Mouse (Mus musculus): ENCODE data around the gene Sprr2k. TPM values are rescaled to one million over a fixed set of nuclear protein-coding genes. Genes with fewer than 3 reads are reported as not detected.

Gene Sprr2k
- total and polyA plus RNA-seq, 3 experiments, result not detected

Other genes with a start within 250 kb of the Sprr2k start
- not detected in 2 replicates for gene Sprr2a1, start 216.8 kb upstream of the Sprr2k start, total RNA-seq (2012; rRNA removed)
- gene Sprr2a1, start 216.8 kb upstream of the Sprr2k start, polyA plus RNA-seq (2012; ENCODE audit: insufficient read depth in 1 of 2, insufficient read length in 2 of 2, low read depth in 1 of 2, low replicate concordance in 2 of 2, missing spikeins in 1 of 2), result not detected
- gene Sprr2a2, start 216.7 kb upstream of the Sprr2k start, total RNA-seq (2012; rRNA removed), result 0.04 TPM in 1 of 2 replicates, not detected in the other
- gene Sprr2a2, start 216.7 kb upstream of the Sprr2k start, polyA plus RNA-seq (2012; ENCODE audit: insufficient read depth in 1 of 2, insufficient read length in 2 of 2, low read depth in 1 of 2, low replicate concordance in 2 of 2, missing spikeins in 1 of 2), result not detected
- not detected in 2 replicates for gene Sprr2a3, start 147.2 kb upstream of the Sprr2k start, total RNA-seq (2012; rRNA removed)
- not detected for gene Sprr2a3, start 147.2 kb upstream of the Sprr2k start, polyA plus RNA-seq (2012; ENCODE audit: insufficient read depth in 1 of 2, insufficient read length in 2 of 2, low read depth in 1 of 2, low replicate concordance in 2 of 2, missing spikeins in 1 of 2)
- gene Sprr2b, start 116.0 kb upstream of the Sprr2k start, total RNA-seq (2012; rRNA removed), result not detected in 2 replicates
- not detected for gene Sprr2b, start 116.0 kb upstream of the Sprr2k start, polyA plus RNA-seq (2012; ENCODE audit: insufficient read depth in 1 of 2, insufficient read length in 2 of 2, low read depth in 1 of 2, low replicate concordance in 2 of 2, missing spikeins in 1 of 2)
- not detected in 2 replicates for gene Sprr2d, start 93.4 kb upstream of the Sprr2k start, total RNA-seq (2012; rRNA removed)
- not detected for gene Sprr2d, start 93.4 kb upstream of the Sprr2k start, polyA plus RNA-seq (2012; ENCODE audit: insufficient read depth in 1 of 2, insufficient read length in 2 of 2, low read depth in 1 of 2, low replicate concordance in 2 of 2, missing spikeins in 1 of 2)
- not detected in 2 replicates for gene Sprr2e, start 80.4 kb upstream of the Sprr2k start, total RNA-seq (2012; rRNA removed)
- not detected for gene Sprr2e, start 80.4 kb upstream of the Sprr2k start, polyA plus RNA-seq (2012; ENCODE audit: insufficient read depth in 1 of 2, insufficient read length in 2 of 2, low read depth in 1 of 2, low replicate concordance in 2 of 2, missing spikeins in 1 of 2)
- not detected in 2 replicates for gene Sprr2f, start 67.4 kb upstream of the Sprr2k start, total RNA-seq (2012; rRNA removed)
- not detected for gene Sprr2f, start 67.4 kb upstream of the Sprr2k start, polyA plus RNA-seq (2012; ENCODE audit: insufficient read depth in 1 of 2, insufficient read length in 2 of 2, low read depth in 1 of 2, low replicate concordance in 2 of 2, missing spikeins in 1 of 2)
- not detected in 2 replicates for gene Sprr2h, start 46.9 kb upstream of the Sprr2k start, total RNA-seq (2012; rRNA removed)
- not detected for gene Sprr2h, start 46.9 kb upstream of the Sprr2k start, polyA plus RNA-seq (2012; ENCODE audit: insufficient read depth in 1 of 2, insufficient read length in 2 of 2, low read depth in 1 of 2, low replicate concordance in 2 of 2, missing spikeins in 1 of 2)
- gene Sprr2i, start 24.6 kb upstream of the Sprr2k start, total RNA-seq (2012; rRNA removed), result not detected in 2 replicates
- not detected for gene Sprr2i, start 24.6 kb upstream of the Sprr2k start, polyA plus RNA-seq (2012; ENCODE audit: insufficient read depth in 1 of 2, insufficient read length in 2 of 2, low read depth in 1 of 2, low replicate concordance in 2 of 2, missing spikeins in 1 of 2)
- gene Sprr2j-ps, start 14.5 kb upstream of the Sprr2k start, total RNA-seq (2012; rRNA removed), result not detected in 2 replicates
- gene Sprr2j-ps, start 14.5 kb upstream of the Sprr2k start, polyA plus RNA-seq (2012; ENCODE audit: insufficient read depth in 1 of 2, insufficient read length in 2 of 2, low read depth in 1 of 2, low replicate concordance in 2 of 2, missing spikeins in 1 of 2), result not detected
- gene Gm9774, start 3.2 kb upstream of the Sprr2k start, total RNA-seq (2012; rRNA removed), result 17.4 and 26.0 TPM in 2 replicates
- gene Gm9774, start 3.2 kb upstream of the Sprr2k start, polyA plus RNA-seq (2012; ENCODE audit: insufficient read depth in 1 of 2, insufficient read length in 2 of 2, low read depth in 1 of 2, low replicate concordance in 2 of 2, missing spikeins in 1 of 2), result 100 to 1,000 TPM; 107 to 140 TPM
- not detected in 2 replicates for gene Sprr1b, start 6.2 kb downstream of the Sprr2k start, total RNA-seq (2012; rRNA removed)
- not detected for gene Sprr1b, start 6.2 kb downstream of the Sprr2k start, polyA plus RNA-seq (2012; ENCODE audit: insufficient read depth in 1 of 2, insufficient read length in 2 of 2, low read depth in 1 of 2, low replicate concordance in 2 of 2, missing spikeins in 1 of 2)
- not detected in 2 replicates for gene Sprr3, start 26.1 kb downstream of the Sprr2k start, total RNA-seq (2012; rRNA removed)
- gene Sprr3, start 26.1 kb downstream of the Sprr2k start, polyA plus RNA-seq (2012; ENCODE audit: insufficient read depth in 1 of 2, insufficient read length in 2 of 2, low read depth in 1 of 2, low replicate concordance in 2 of 2, missing spikeins in 1 of 2), result not detected
- not detected in 2 replicates for gene Sprr1a, start 53.3 kb downstream of the Sprr2k start, total RNA-seq (2012; rRNA removed)
- not detected for gene Sprr1a, start 53.3 kb downstream of the Sprr2k start, polyA plus RNA-seq (2012; ENCODE audit: insufficient read depth in 1 of 2, insufficient read length in 2 of 2, low read depth in 1 of 2, low replicate concordance in 2 of 2, missing spikeins in 1 of 2)
- not detected in 2 replicates for gene Sprr4, start 67.9 kb downstream of the Sprr2k start, total RNA-seq (2012; rRNA removed)
- gene Sprr4, start 67.9 kb downstream of the Sprr2k start, polyA plus RNA-seq (2012; ENCODE audit: insufficient read depth in 1 of 2, insufficient read length in 2 of 2, low read depth in 1 of 2, low replicate concordance in 2 of 2, missing spikeins in 1 of 2), result not detected
- not detected in 2 replicates for gene 2310046K23Rik, start 101.9 kb downstream of the Sprr2k start, total RNA-seq (2012; rRNA removed)
- not detected for gene 2310046K23Rik, start 101.9 kb downstream of the Sprr2k start, polyA plus RNA-seq (2012; ENCODE audit: insufficient read depth in 1 of 2, insufficient read length in 2 of 2, low read depth in 1 of 2, low replicate concordance in 2 of 2, missing spikeins in 1 of 2)
- gene Ivl, start 141.2 kb downstream of the Sprr2k start, total RNA-seq (2012; rRNA removed), result not detected in 2 replicates
- gene Ivl, start 141.2 kb downstream of the Sprr2k start, polyA plus RNA-seq (2012; ENCODE audit: insufficient read depth in 1 of 2, insufficient read length in 2 of 2, low read depth in 1 of 2, low replicate concordance in 2 of 2, missing spikeins in 1 of 2), result not detected
- not detected in 2 replicates for gene Smcp, start 156.4 kb downstream of the Sprr2k start, total RNA-seq (2012; rRNA removed)
- not detected for gene Smcp, start 156.4 kb downstream of the Sprr2k start, polyA plus RNA-seq (2012; ENCODE audit: insufficient read depth in 1 of 2, insufficient read length in 2 of 2, low read depth in 1 of 2, low replicate concordance in 2 of 2, missing spikeins in 1 of 2)
- not detected in 2 replicates for gene 2210017I01Rik, start 174.9 kb downstream of the Sprr2k start, total RNA-seq (2012; rRNA removed)
- gene 2210017I01Rik, start 174.9 kb downstream of the Sprr2k start, polyA plus RNA-seq (2012; ENCODE audit: insufficient read depth in 1 of 2, insufficient read length in 2 of 2, low read depth in 1 of 2, low replicate concordance in 2 of 2, missing spikeins in 1 of 2), result not detected
- not detected in 2 replicates for gene Lce6a, start 189.1 kb downstream of the Sprr2k start, total RNA-seq (2012; rRNA removed)
- gene Lce6a, start 189.1 kb downstream of the Sprr2k start, polyA plus RNA-seq (2012; ENCODE audit: insufficient read depth in 1 of 2, insufficient read length in 2 of 2, low read depth in 1 of 2, low replicate concordance in 2 of 2, missing spikeins in 1 of 2), result not detected
- not detected in 2 replicates for gene Lce1a1, start 215.7 kb downstream of the Sprr2k start, total RNA-seq (2012; rRNA removed)
- not detected for gene Lce1a1, start 215.7 kb downstream of the Sprr2k start, polyA plus RNA-seq (2012; ENCODE audit: insufficient read depth in 1 of 2, insufficient read length in 2 of 2, low read depth in 1 of 2, low replicate concordance in 2 of 2, missing spikeins in 1 of 2)
- not detected in 2 replicates for gene Lce1b, start 224.3 kb downstream of the Sprr2k start, total RNA-seq (2012; rRNA removed)
- gene Lce1b, start 224.3 kb downstream of the Sprr2k start, polyA plus RNA-seq (2012; ENCODE audit: insufficient read depth in 1 of 2, insufficient read length in 2 of 2, low read depth in 1 of 2, low replicate concordance in 2 of 2, missing spikeins in 1 of 2), result not detected
- not detected in 2 replicates for gene Lce1a2, start 237.7 kb downstream of the Sprr2k start, total RNA-seq (2012; rRNA removed)
- gene Lce1a2, start 237.7 kb downstream of the Sprr2k start, polyA plus RNA-seq (2012; ENCODE audit: insufficient read depth in 1 of 2, insufficient read length in 2 of 2, low read depth in 1 of 2, low replicate concordance in 2 of 2, missing spikeins in 1 of 2), result not detected
- not detected in 2 replicates for gene Lce1c, start 246.7 kb downstream of the Sprr2k start, total RNA-seq (2012; rRNA removed)
- not detected for gene Lce1c, start 246.7 kb downstream of the Sprr2k start, polyA plus RNA-seq (2012; ENCODE audit: insufficient read depth in 1 of 2, insufficient read length in 2 of 2, low read depth in 1 of 2, low replicate concordance in 2 of 2, missing spikeins in 1 of 2)

Measured in MEL (cell line).